Mouse (Mus musculus): ENCODE data around the gene Slx4. TPM values are rescaled to one million over a fixed set of nuclear protein-coding genes. Genes with fewer than 3 reads are reported as not detected.
A peak's percentile ranks its signal among the peaks of the same experiment; 100 is the strongest.

The Slx4 gene
- total and polyA plus RNA-seq, 3 experiments: 24.3 to 35.2 TPM; not detected in 1

GRCm38 (mm10) chr16:4014040-4014668, 10.6 kb upstream of the Slx4 start:
- TF ChIP-seq ZNF384 (IDR thresholded peaks at IDR 0.05; ENCODE audit: low read depth, low read length): no peak
- H3K4me3 ChIP-seq (ENCODE audit: control insufficient read depth in 1 of 2, insufficient read depth in 1 of 2, low read depth in 2 of 2, low read length in 2 of 2): no peak overlapping the region
- H3K9me3 ChIP-seq (replicated peaks; ENCODE audit: insufficient read depth, low read length): no peaks in the 10 kb centered on the region
- peaks cover 8 to 12% of the 10 kb centered on the region in 2 experiments for H3K4me1 ChIP-seq (ENCODE audit: control insufficient read depth in 1 of 2, insufficient read depth in 2 of 2, low read length in 2 of 2)
- H3K9ac ChIP-seq (ENCODE audit: control insufficient read depth, low read depth, low read length, poor library complexity, severe bottlenecking): no peak overlapping the region
- no peak for DNase-seq (ENCODE audit: low read depth, low spot score)
- H3K79me2 ChIP-seq (ENCODE audit: control insufficient read depth, insufficient read depth, low read length, poor library complexity): no peaks in the 10 kb centered on the region
- no peaks in the 10 kb centered on the region; a peak in 1 of 4 replicates for H3K27me3 ChIP-seq (ENCODE audit: control insufficient read depth in 1 of 2, insufficient read depth in 2 of 2, low read length in 2 of 2)
- H3K36me3 ChIP-seq (ENCODE audit: control insufficient read depth in 1 of 2, insufficient read depth in 2 of 2, low read length in 2 of 2): peaks cover 0 to 8% of the 10 kb centered on the region in 2 experiments; a peak in 2 of 4 replicates
- H3K27ac ChIP-seq (ENCODE audit: control insufficient read depth, low read depth, low read length): no peak overlapping the region

DNA sequence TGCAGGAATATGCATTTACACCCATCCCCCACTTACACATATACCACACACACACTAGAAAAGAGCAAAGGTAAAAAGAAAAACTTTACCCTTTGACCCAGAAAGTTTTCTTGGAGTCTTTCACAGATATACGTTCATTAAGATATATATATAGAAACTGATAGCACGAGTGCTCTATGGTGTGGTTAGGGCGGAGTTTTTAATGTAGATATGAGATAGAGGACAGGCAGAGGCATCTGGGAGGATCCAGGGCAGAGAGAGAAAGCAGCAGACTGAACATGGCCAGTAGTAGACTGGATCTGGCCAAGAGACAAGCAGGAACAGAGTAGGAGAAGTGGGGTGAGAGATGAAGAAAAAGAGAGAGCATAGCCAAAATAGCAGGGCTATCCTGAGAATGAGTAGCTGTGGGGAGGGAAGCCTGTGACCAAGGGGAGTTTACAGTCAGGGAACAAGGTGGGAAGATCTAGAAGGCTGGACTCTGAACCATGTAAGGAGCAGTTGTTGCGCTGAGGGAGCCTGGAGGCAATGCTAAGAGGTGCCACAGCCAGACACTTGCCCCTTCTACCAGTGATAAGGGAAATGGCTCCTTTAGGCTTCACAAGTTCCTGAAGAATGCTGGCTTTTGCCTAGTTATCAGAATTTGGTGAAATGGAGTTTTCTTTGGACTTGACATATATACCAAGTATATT, 9.5 kb upstream of the Slx4 start:
- Histone ChIP-seq H3K27ac (ENCODE audit: control insufficient read depth, low read depth, low read length) (peak overlapping the region; percentile 46), H3K4me1 (ENCODE audit: control insufficient read depth in 1 of 2, insufficient read depth in 2 of 2, low read length in 2 of 2) (peaks cover 8 to 12% of the 10 kb centered on the region in 2 experiments), H3K36me3 (ENCODE audit: control insufficient read depth in 1 of 2, insufficient read depth in 2 of 2, low read length in 2 of 2) (peaks cover 0 to 8% of the 10 kb centered on the region in 2 experiments; a peak in 2 of 4 replicates), H3K79me2 (ENCODE audit: control insufficient read depth, insufficient read depth, low read length, poor library complexity) (no peaks in the 10 kb centered on the region), H3K27me3 (ENCODE audit: control insufficient read depth in 1 of 2, insufficient read depth in 2 of 2, low read length in 2 of 2) (no peaks in the 10 kb centered on the region), H3K4me3 (ENCODE audit: control insufficient read depth in 1 of 2, insufficient read depth in 1 of 2, low read depth in 2 of 2, low read length in 2 of 2) (peak overlapping the region; percentile 3 to 19; a peak in 3 of 4 replicates), H3K9ac (ENCODE audit: control insufficient read depth, low read depth, low read length, poor library complexity, severe bottlenecking) (peak overlapping the region; percentile 35), H3K9me3 (replicated peaks; ENCODE audit: insufficient read depth, low read length) (no peaks in the 10 kb centered on the region)
- DNase-seq (ENCODE audit: low read depth, low spot score): peak; percentile 65
- no peak for TF ChIP-seq ZMIZ1 (IDR thresholded peaks at IDR 0.05; ENCODE audit: low read depth, low read length)
- TF ChIP-seq SIN3A (IDR thresholded peaks at IDR 0.05; ENCODE audit: low read length): no peak
- no peak for TF ChIP-seq SMC3 (IDR thresholded peaks at IDR 0.05; ENCODE audit: low read depth, low read length)
- no peak for TF ChIP-seq GABPA (IDR thresholded peaks at IDR 0.05; ENCODE audit: low read depth, low read length)
- TF ChIP-seq POLR2AphosphoS5 (IDR thresholded peaks at IDR 0.05; ENCODE audit: borderline replicate concordance, low read depth, low read length): no peak
- TF ChIP-seq KAT2A (conservative IDR thresholded peaks at IDR 0.05; ENCODE audit: low read depth, low read length): no peak
- TF ChIP-seq MAX (IDR thresholded peaks at IDR 0.05; ENCODE audit: low read length): no peak
- TF ChIP-seq ZKSCAN1 (IDR thresholded peaks at IDR 0.05; ENCODE audit: low read depth, low read length): no peak
- TF ChIP-seq UBTF (IDR thresholded peaks at IDR 0.05; ENCODE audit: borderline replicate concordance, insufficient read depth, low read depth, low read length): no peak
- no peak; the same call in 1 of the 2 replicates for TF ChIP-seq RCOR1 (IDR thresholded peaks at IDR 0.05; ENCODE audit: low read depth, low read length)
- no peak for TF ChIP-seq ELF1 (IDR thresholded peaks at IDR 0.05; ENCODE audit: low read depth, low read length)
- peak in 1 of 2 experiments; percentile 49; a peak in 3 of 4 replicates for TF ChIP-seq EP300 (IDR thresholded peaks at IDR 0.05; ENCODE audit: low read depth in 1 of 2, low read length in 2 of 2)
- TF ChIP-seq TCF12 (IDR thresholded peaks at IDR 0.05; ENCODE audit: low read depth, low read length): peak; percentile 45; the same call in 1 of the 2 replicates
- TF ChIP-seq ETS1 (IDR thresholded peaks at IDR 0.05; ENCODE audit: low read depth, low read length): 0 out of 2 replicates have a peak, but pooled peaks have one; percentile 22
- TF ChIP-seq MAZ (IDR thresholded peaks at IDR 0.05; ENCODE audit: low read depth, low read length): no peak
- no peak for TF ChIP-seq E2F4 (IDR thresholded peaks at IDR 0.05; ENCODE audit: borderline replicate concordance, low read depth, low read length)
- no peak for TF ChIP-seq MYB (IDR thresholded peaks at IDR 0.05; ENCODE audit: low read depth, low read length)
- TF ChIP-seq JUND (IDR thresholded peaks at IDR 0.05; ENCODE audit: low read depth, low read length): no peak
- no peak for TF ChIP-seq ZC3H11A (IDR thresholded peaks at IDR 0.05; ENCODE audit: low read depth, low read length)
- no peak for TF ChIP-seq NELFE (IDR thresholded peaks at IDR 0.05; ENCODE audit: low read depth, low read length)
- no peak for TF ChIP-seq MYC (IDR thresholded peaks at IDR 0.05; ENCODE audit: low read depth, low read length)
- TF ChIP-seq GATA1 (IDR thresholded peaks at IDR 0.05; ENCODE audit: low read depth, low read length): no peak; the same call in 1 of the 2 replicates
- no peak for TF ChIP-seq HCFC1 (IDR thresholded peaks at IDR 0.05; ENCODE audit: low read depth, low read length)
- no peak for TF ChIP-seq POLR2AphosphoS2 (IDR thresholded peaks at IDR 0.05; ENCODE audit: low read length)
- no peak for TF ChIP-seq POLR2A (IDR thresholded peaks at IDR 0.05; ENCODE audit: control insufficient read depth in 1 of 2, insufficient read depth in 1 of 2, low read depth in 1 of 2, low read length in 2 of 2, poor library complexity in 1 of 2)
- TF ChIP-seq USF1 (IDR thresholded peaks at IDR 0.05; ENCODE audit: low read depth, low read length): no peak
- no peak for TF ChIP-seq CHD2 (IDR thresholded peaks at IDR 0.05; ENCODE audit: low read length)
- TF ChIP-seq CHD1 (IDR thresholded peaks at IDR 0.05; ENCODE audit: low read depth, low read length): no peak
- peak; percentile 55; the same call in 1 of the 2 replicates for TF ChIP-seq BHLHE40 (IDR thresholded peaks at IDR 0.05; ENCODE audit: borderline replicate concordance, low read depth, low read length)

Data from MEL (cell line).